Mouse (Mus musculus): Measurements from ENCODE around the gene Prss2.
"Not testable (repeated sequence)": the region's sequence is repeated elsewhere in the genome, so short reads cannot be mapped to it uniquely, and the experiment has no call there.

Prss2 gene

GRCm38 (mm10) chr6:41554295-41555169, 32.9 kb downstream of the Prss2 start:
- DNase-seq (ENCODE audit: extremely low spot score): no peak

GRCm38 (mm10) chr6:41556389-41556788, 34.8 kb downstream of the Prss2 start:
- DNase-seq (ENCODE audit: extremely low spot score): no peak

- DNase-seq (ENCODE audit: extremely low spot score): no peak
Measured at GRCm38 (mm10) chr6:41557468-41557867, 35.9 kb downstream of the Prss2 start.

- DNase-seq (ENCODE audit: extremely low spot score): no peak
Measured at GRCm38 (mm10) chr6:41558271-41558670, 36.7 kb downstream of the Prss2 start.

GRCm38 (mm10) chr6:41559331-41559730, 37.7 kb downstream of the Prss2 start:
- no peak for DNase-seq (ENCODE audit: extremely low spot score)

- no peak for DNase-seq (ENCODE audit: extremely low spot score)
Measured at GRCm38 (mm10) chr6:41560273-41560672, 38.7 kb downstream of the Prss2 start.

GRCm38 (mm10) chr6:41562598-41562997, 41.0 kb downstream of the Prss2 start:
- DNase-seq (ENCODE audit: extremely low spot score): no peak

- not testable (repeated sequence) for DNase-seq (ENCODE audit: extremely low spot score)
Measured at GRCm38 (mm10) chr6:41563104-41563951, 41.7 kb downstream of the Prss2 start.

GRCm38 (mm10) chr6:41565261-41565660, 43.7 kb downstream of the Prss2 start:
- no peak for DNase-seq (ENCODE audit: extremely low spot score)

GRCm38 (mm10) chr6:41566965-41567364, 45.4 kb downstream of the Prss2 start:
- DNase-seq (ENCODE audit: extremely low spot score): no peak

GRCm38 (mm10) chr6:41569078-41569477, 47.5 kb downstream of the Prss2 start:
- DNase-seq (ENCODE audit: extremely low spot score): no peak

All from embryo, embryonic 9.5 days (tissue).